Mouse (Mus musculus) telencephalon, adult 2 months (tissue): ENCODE data around the gene Gstm4.
A peak's percentile ranks its signal among the peaks of the same experiment; 100 is the strongest.

Source experiments
- DNase-seq: peaks from one replicate; pipeline ENCODE4 v3.0.0-alpha.2; 2011; ENCODE audit warnings: low read depth, low spot score

Gstm4 gene

GRCm38 (mm10) chr3:108044394-108045140, at the start of gene Gstm4:
TSS of gene Gstm4 (minus strand) at chr3:108044894.
- peak; percentile 77 for DNase-seq

GRCm38 (mm10) chr3:108094146-108094545, 49.5 kb upstream of the Gstm4 start:
- DNase-seq: no peak

GRCm38 (mm10) chr3:108093306-108093705, 48.6 kb upstream of the Gstm4 start:
- no peak for DNase-seq

GRCm38 (mm10) chr3:108092536-108093115, 47.9 kb upstream of the Gstm4 start, which contains the start of gene Gnat2:
TSS of gene Gnat2 (plus strand) at chr3:108092789.
- DNase-seq: no peak

GRCm38 (mm10) chr3:108092030-108092429, 47.3 kb upstream of the Gstm4 start:
- DNase-seq: no peak

GRCm38 (mm10) chr3:108090561-108090960, 45.9 kb upstream of the Gstm4 start:
- DNase-seq: no peak

GRCm38 (mm10) chr3:108089916-108090315, 45.2 kb upstream of the Gstm4 start:
- no peak for DNase-seq

- DNase-seq: no peak
Observed at GRCm38 (mm10) chr3:108088842-108089380, 44.2 kb upstream of the Gstm4 start.

GRCm38 (mm10) chr3:108087329-108087728, 42.6 kb upstream of the Gstm4 start:
- DNase-seq: no peak

GRCm38 (mm10) chr3:108086470-108086979, 41.8 kb upstream of the Gstm4 start, which contains the start of gene Ampd2:
TSS of gene Ampd2 (minus strand) at chr3:108086651.
- DNase-seq: no peak

GRCm38 (mm10) chr3:108085721-108086469, 41.2 kb upstream of the Gstm4 start:
- DNase-seq: no peak

- DNase-seq: peak; percentile 77
Observed at GRCm38 (mm10) chr3:108085281-108085720, 40.6 kb upstream of the Gstm4 start.

GRCm38 (mm10) chr3:108084767-108085270, 40.1 kb upstream of the Gstm4 start:
- no peak for DNase-seq

- DNase-seq: no peak
Observed at GRCm38 (mm10) chr3:108083904-108084407, 39.3 kb upstream of the Gstm4 start.

- DNase-seq: no peak
Observed at GRCm38 (mm10) chr3:108083161-108083560, 38.5 kb upstream of the Gstm4 start.

- no peak for DNase-seq
Observed at GRCm38 (mm10) chr3:108082251-108082875, 37.7 kb upstream of the Gstm4 start.

- no peak for DNase-seq
Observed at GRCm38 (mm10) chr3:108081681-108082080, 37.0 kb upstream of the Gstm4 start.

GRCm38 (mm10) chr3:108076836-108077235, 32.1 kb upstream of the Gstm4 start:
- DNase-seq: no peak

GRCm38 (mm10) chr3:108072983-108073569, 28.4 kb upstream of the Gstm4 start:
- DNase-seq: no peak
